Mouse (Mus musculus): ENCODE results near the gene Ube3c.

Gene Ube3c

DNA sequence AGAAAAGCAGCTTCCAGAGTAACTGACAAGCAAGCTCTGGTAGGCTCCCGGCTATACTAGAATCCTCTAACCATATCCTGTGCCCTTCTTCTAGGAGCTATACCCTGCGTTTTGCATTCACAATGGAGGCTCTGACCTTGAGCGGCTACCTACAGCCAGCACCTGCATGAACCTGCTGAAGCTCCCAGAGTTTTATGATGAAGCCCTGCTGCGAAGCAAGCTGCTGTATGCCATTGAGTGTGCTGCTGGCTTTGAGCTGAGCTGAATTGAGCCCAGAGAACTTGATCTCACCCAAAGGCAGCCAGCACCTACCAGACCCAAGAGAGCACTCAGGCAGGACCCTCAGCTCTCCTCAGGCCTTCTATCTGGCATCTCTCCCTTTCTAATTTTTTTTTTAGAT is 105.3 kb downstream of the Ube3c start:
- DNase-seq = no peak

DNA sequence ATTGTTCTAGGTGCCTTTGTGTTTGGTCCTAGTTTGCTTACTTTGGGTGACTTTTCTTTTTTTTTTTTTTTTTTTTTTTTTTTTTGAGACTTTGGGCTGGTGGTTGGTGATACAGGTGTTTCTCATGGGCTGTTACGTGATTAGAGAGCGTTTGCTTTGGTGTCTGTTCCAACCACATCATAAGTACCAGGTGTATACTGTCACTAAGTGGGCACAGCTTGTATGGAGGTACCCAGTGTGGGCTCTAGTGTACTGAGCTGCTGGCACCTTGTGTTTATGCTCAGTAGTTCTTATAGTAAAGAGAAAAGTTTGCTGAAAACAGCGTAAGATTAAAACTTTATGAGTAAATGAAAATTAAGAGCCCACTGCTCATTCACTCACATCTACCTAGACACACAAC is 107.4 kb downstream of the Ube3c start:
- no peak for DNase-seq

DNA sequence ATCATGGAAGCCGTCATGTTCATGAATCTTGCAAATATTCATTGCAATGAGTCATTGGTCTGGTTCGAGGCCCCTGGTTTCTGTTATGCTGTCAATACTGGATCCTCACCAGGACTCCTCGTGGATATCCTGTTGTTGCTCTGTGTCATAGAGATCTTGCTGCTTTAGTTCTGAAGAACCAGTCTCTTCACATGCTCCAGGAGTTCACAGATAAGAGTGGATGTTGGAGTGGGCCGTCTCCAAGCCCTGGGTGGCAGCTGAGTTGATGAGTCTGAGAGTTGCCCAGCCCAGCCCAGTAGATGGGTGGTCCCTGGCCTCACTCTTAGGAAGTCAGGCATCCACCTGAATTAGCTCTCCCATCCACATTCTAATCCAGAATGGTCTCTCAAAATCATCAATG is 116.0 kb downstream of the Ube3c start:
- DNase-seq = no peak

DNA sequence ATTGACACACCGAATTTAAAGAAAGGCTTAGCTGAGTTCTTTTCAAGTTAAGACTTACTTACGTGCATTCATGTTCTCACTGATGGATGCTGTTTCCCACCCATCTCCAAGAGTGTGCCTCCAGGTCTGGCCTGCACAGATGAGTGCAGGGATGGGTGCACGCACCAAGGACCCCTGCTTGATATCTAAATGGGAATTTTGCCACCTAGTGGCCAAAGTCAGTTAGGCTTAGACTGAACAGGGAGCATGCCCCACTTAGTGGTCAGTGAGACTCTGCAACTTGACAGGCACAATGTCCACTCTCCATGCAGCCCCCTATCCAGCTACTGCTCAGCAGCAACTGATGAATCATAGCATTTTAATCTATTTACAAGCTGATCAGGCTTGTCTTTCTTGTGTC is 118.6 kb downstream of the Ube3c start:
- DNase-seq = peak; percentile 58

DNA sequence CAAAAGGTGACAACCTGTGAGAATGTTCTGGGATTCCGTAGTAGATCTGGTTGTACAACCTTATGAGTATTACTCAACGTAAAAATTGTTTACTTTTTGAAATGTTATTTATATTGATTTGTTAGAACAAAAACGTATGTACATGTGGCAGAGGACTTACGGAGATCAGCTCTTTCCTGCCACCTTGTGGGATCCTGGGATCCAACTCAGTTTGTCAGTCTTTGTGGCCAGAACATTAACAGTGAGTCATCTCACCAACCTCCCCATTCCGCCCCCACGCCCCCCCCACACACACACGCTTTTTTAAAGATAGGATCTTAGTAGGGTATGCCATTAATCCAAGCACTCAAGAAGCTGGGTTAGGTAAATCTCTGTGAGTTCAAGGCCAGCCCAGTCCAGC is 119.3 kb downstream of the Ube3c start:
- no peak for DNase-seq

DNA sequence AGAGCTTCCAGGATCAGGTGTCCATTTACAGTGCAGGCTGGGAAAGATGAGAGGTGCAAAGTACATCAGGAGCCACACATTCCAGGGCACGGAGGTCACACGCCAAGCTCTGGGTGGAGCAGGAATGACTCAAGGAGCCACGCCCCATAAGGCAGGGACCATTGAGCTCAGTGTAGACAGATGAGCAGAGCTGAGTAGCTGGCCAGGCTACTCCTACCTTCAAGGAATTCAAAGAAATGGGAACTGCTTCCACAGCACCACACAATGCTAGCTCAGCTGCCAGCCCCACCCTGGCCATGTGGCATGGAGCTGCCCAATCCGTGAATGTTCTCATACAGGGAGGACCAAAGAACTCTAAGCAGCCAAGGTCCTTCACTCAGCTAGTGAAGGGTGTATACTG is 129.5 kb downstream of the Ube3c start:
- no peak for DNase-seq

DNA sequence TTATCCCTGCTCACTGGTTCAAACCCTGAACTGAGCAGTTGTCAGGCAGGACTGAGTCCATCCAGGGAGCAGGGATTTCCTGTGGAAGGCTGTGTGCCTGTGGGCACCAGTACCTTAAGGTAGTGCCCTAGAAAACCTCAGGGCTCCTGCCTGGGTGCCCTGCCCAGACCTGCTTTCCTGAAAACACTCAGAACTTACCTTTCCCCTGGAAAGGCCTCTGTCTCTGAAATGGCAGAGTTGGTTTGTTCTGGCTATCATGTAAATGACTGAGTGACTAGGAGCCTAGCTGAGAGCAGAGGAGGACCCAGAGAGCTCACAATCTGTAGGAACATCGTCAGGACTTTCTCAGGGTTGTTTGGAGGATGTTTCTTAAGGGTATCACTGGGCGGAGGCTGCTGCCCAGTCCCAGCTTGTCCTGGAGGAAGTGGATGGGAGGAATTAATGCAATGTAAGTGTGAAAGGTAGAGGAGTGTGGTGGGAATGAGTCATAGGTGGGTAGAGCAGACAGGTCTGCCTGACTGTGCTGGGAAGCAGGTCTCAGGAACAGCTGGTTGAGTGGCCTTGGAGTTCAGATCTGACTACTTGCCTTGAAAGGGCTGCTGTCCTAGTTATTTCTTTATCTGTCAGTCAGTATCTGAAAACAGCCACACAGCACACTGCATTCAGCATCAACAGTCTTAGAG is 130.6 kb downstream of the Ube3c start:
- DNase-seq = no peak

DNA sequence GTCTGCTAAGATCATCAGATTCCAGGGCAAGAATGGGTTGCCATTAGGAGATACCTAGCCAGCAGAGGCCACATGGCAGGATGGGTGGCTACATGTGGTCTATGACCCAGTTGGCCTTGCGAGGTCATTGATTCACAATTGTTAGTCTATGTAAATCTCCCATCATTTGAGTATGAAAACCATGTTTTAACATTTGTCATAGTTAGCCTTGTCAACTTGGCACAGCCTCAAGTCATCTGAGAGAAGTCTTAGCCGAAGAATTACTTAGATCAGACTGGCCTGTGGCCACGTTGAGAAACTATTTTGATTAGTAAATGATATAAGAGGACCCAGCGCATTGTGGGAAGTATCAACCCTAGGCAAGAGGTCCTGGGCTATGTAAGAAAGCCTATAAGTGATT is 138.2 kb downstream of the Ube3c start:
- DNase-seq = no peak

DNA sequence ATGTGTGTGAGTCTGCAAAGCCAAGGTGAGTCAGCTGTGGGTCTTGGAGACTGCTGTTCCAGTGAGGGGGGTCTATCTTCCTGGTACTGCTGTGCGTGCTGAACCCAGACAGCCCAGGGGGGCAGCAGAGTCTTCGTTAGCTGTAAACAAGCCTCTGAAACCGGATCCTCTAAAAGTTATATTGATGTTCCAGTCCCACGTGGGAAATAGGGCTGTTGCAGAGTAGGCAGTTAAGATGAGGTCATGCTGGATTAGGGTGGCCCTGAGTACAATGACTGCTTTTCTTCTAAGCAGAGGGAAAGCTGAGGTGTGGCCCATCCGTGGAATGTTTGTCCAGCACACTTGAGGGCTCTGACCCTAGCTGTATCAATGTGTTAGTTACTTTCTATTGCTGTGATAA is 139.2 kb downstream of the Ube3c start:
- DNase-seq = no peak

DNA sequence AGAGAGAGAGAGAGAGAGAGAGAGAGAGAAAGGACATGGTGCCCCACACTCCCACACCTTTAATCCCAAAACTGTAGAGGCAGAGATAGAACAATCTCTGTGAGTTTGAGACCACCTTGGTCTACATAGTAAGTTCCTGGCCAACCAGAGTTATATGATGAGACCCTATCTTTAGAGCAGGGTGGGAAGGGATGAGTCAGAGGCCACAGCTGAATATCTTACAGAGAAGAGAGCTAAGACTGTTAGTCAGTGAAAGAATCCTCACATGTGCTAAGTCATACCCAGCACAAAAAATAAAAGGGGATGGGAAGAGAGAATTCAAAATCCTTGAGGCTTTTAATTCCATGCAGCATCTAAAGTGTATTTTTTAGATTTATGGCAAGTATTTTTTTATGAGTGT is 142.6 kb downstream of the Ube3c start:
- no peak for DNase-seq

DNA sequence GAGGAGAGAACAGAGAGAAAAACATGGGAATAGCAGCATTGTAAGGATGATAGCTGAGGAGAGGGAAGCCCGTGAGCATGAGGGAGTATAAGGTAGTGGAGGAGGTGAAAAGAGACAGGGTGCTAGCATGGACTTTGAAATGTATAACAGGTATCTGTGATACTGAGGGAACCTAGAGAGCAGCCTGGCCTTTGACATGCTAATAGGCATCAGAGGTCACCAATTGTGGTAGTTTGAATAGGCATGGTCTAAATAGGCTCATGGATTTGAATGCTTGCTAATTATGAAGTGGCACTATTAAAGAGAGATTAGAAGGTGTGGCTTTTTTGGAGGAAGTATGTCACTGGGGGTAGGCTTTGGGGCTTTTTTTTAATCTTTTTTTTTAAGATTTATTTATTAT is 143.9 kb downstream of the Ube3c start:
- no peak for DNase-seq

DNA sequence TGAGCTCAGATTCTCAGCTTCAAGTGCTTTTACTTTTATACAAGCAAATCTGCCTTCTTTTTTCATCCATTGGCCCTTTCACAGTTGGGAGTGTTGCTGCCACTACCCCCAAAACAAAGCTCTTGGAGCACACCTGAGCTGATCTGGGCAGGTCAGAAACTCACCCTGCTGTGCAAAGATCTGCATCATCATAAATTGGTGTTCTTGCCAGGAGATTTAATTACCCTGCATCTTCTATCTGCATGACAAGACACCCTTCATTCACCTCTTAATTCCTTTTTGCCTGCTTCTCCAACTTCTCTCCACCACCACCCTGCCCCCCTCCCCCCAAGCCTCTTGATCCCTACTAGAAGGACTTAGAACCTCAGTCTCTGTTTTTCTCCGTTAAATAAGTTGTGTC is 152.1 kb downstream of the Ube3c start:
- DNase-seq = no peak

DNA sequence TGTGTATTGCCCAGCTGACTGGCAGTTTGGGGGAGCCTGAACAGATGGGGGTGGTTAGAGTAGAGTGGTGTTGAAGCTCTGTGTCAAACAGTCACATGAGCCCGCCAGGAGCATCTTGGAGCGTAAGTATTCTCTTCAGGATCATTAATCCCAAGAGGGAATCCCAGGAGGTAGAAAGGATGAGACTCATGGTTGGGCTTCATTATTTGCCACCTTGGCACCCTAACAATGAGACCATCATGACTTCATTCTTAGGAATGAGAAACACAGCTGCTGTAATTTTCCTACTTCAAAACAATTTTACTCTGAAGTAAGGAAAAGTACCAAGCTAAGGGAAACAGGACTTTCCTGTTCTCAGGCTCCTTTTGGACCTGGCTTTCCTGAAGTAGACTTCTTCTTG is 156.3 kb downstream of the Ube3c start:
- no peak for DNase-seq
